Mouse (Mus musculus): ENCODE measurements at regions not wholly inside any gene's neighbourhood (a gene's known extent, or its start where the extent isn't known, plus 50 kb on each side); places are given as distances from the start of the nearest gene placed in this dataset.

- no peak for DNase-seq (ENCODE audit: low spot score in 2 of 2)
These were observed 406.0 kb upstream of the Acvr2a start for GRCm38 (mm10) chr2:48407876-48408275.

- DNase-seq (ENCODE audit: low spot score in 2 of 2) = no peak
These were observed 404.0 kb upstream of the Acvr2a start for GRCm38 (mm10) chr2:48409876-48410275.

GRCm38 (mm10) chr2:48411392-48411791 is 402.5 kb upstream of the Acvr2a start:
- DNase-seq (ENCODE audit: low spot score in 2 of 2) = no peak

GRCm38 (mm10) chr2:48412683-48413440 is 401.0 kb upstream of the Acvr2a start:
- DNase-seq (ENCODE audit: low spot score in 2 of 2) = no peak

GRCm38 (mm10) chr2:48414596-48415481 is 399.1 kb upstream of the Acvr2a start:
- no peak for DNase-seq (ENCODE audit: low spot score in 2 of 2)

GRCm38 (mm10) chr2:48416207-48416750 is 397.6 kb upstream of the Acvr2a start:
- no peak for DNase-seq (ENCODE audit: low spot score in 2 of 2)

- no peak for DNase-seq (ENCODE audit: low spot score in 2 of 2)
These were observed 396.8 kb upstream of the Acvr2a start for GRCm38 (mm10) chr2:48417000-48417596.

- DNase-seq (ENCODE audit: low spot score in 2 of 2) = no peak
These were observed 393.1 kb upstream of the Acvr2a start for GRCm38 (mm10) chr2:48420791-48421190.

GRCm38 (mm10) chr2:48423861-48424442 is 390.0 kb upstream of the Acvr2a start:
- DNase-seq (ENCODE audit: low spot score in 2 of 2) = no peak

GRCm38 (mm10) chr2:48424562-48424961 is 389.3 kb upstream of the Acvr2a start:
- DNase-seq (ENCODE audit: low spot score in 2 of 2) = no peak

- DNase-seq (ENCODE audit: low spot score in 2 of 2) = no peak
These were observed 388.5 kb upstream of the Acvr2a start for GRCm38 (mm10) chr2:48425200-48426090.

- DNase-seq (ENCODE audit: low spot score in 2 of 2) = no peak
These were observed 381.4 kb upstream of the Acvr2a start for GRCm38 (mm10) chr2:48432545-48432944.

GRCm38 (mm10) chr2:48441296-48441990 is 372.5 kb upstream of the Acvr2a start:
- DNase-seq (ENCODE audit: low spot score in 2 of 2) = no peak

GRCm38 (mm10) chr2:48441991-48442544 is 371.8 kb upstream of the Acvr2a start:
- DNase-seq (ENCODE audit: low spot score in 2 of 2) = no peak

GRCm38 (mm10) chr2:48445898-48446604 is 367.9 kb upstream of the Acvr2a start:
- DNase-seq (ENCODE audit: low spot score in 2 of 2) = no peak

- no peak for DNase-seq (ENCODE audit: low spot score in 2 of 2)
These were observed 367.3 kb upstream of the Acvr2a start for GRCm38 (mm10) chr2:48446617-48447016.

GRCm38 (mm10) chr2:48449165-48449842 is 364.6 kb upstream of the Acvr2a start:
- DNase-seq (ENCODE audit: low spot score in 2 of 2) = no peak
